Mouse (Mus musculus): Measurements from ENCODE around the gene Kcnk15.

GRCm38 (mm10) chr2:163882859-163883652, 29.6 kb downstream of the Kcnk15 start:
- no peak for TF ChIP-seq CTCF (IDR thresholded peaks at IDR 0.05; ENCODE audit: control insufficient read depth, insufficient read depth, insufficient read length)
- no peak for TF ChIP-seq MAX (IDR thresholded peaks at IDR 0.05)
- TF ChIP-seq USF1 (IDR thresholded peaks at IDR 0.05; ENCODE audit: low read depth) = no peak
- no peak for TF ChIP-seq CEBPB (IDR thresholded peaks at IDR 0.05; ENCODE audit: low read depth)
- no peak for TF ChIP-seq MYOD1 (IDR thresholded peaks at IDR 0.05; ENCODE audit: control insufficient read depth, insufficient read length, low read depth)
- no peak for TF ChIP-seq FOSL1 (IDR thresholded peaks at IDR 0.05; ENCODE audit: insufficient read depth, low read length, poor library complexity, severe bottlenecking)
